Mouse (Mus musculus) left cerebral cortex, postnatal 14 days (tissue): Measurements from ENCODE around the gene Gm28845. TPM values are rescaled to one million over a fixed set of nuclear protein-coding genes. Genes with fewer than 3 reads are reported as not detected.

ENCODE experiments used
- DNase-seq, 2 experiments: peaks; one replicate each; pipeline ENCODE4 v3.0.0; 2021 to 2022; ENCODE audit warnings: low spot score in 2 of 2, mixed read lengths in 1 of 2
- intact Hi-C: fragments of 180-260 bp; cut with DNase I; formaldehyde crosslinking; loops from one replicate; pipeline ENCODE4 v1.15.1; 2025
- long read RNA-seq, 2 experiments: library from polyadenylated mRNA; stranded (forward); transcript quantifications; one replicate each; pipeline ENCODE4 v2.0.0; 2021
- total RNA-seq, 2 experiments: library from RNA; stranded (reverse); gene quantifications; 2 replicates each; pipeline ENCODE4 v1.2.3; 2021

The Gm28845 gene
- total RNA-seq = not detected
- long read RNA-seq, experiment 1, partial matches to known transcripts = 0 of 1 reads
- long read RNA-seq, experiment 1, other reads (novel, unspliced or antisense) = 1 of 1 reads
- long read RNA-seq, experiment 2, partial matches to known transcripts = 0 of 1 reads
- long read RNA-seq, experiment 2, other reads (novel, unspliced or antisense) = 1 of 1 reads

- no peak for DNase-seq
- intact Hi-C loops = no loop called here
These were observed at the start of gene Gm28845 for GRCm38 (mm10) chr1:65119438-65119837. Gene Gm28845, minus strand, starts transcription at chr1:65119558.

GRCm38 (mm10) chr1:65167496-65167895 lies 48.1 kb upstream of the Gm28845 start:
- DNase-seq = no peak
- intact Hi-C loops = no loop called here

GRCm38 (mm10) chr1:65162210-65162609 lies 42.9 kb upstream of the Gm28845 start:
- intact Hi-C loops = loop anchor here (5.0 kb wide), 1 partner anchor 50 kb away; no protein-coding TSS in a partner anchor
- DNase-seq = peak; percentile 31 to 33

- DNase-seq = no peak
- intact Hi-C loops = no loop called here
These were observed 36.8 kb upstream of the Gm28845 start for GRCm38 (mm10) chr1:65156111-65156510.

- intact Hi-C loops = no loop called here
- no peak for DNase-seq
These were observed 35.5 kb upstream of the Gm28845 start for GRCm38 (mm10) chr1:65154814-65155213.

- DNase-seq = no peak
- intact Hi-C loops = no loop called here
These were observed 28.6 kb upstream of the Gm28845 start for GRCm38 (mm10) chr1:65147971-65148370.

- intact Hi-C loops = no loop called here
- DNase-seq = no peak
These were observed 28.0 kb upstream of the Gm28845 start for GRCm38 (mm10) chr1:65147326-65147725.

GRCm38 (mm10) chr1:65146601-65147000 lies 27.2 kb upstream of the Gm28845 start:
- no peak for DNase-seq
- intact Hi-C loops = no loop called here

GRCm38 (mm10) chr1:65144783-65145182 lies 25.4 kb upstream of the Gm28845 start:
- intact Hi-C loops = no loop called here
- DNase-seq = no peak

GRCm38 (mm10) chr1:65137560-65137959 lies 18.2 kb upstream of the Gm28845 start:
- intact Hi-C loops = no loop called here
- DNase-seq = no peak

- no peak for DNase-seq
- intact Hi-C loops = no loop called here
These were observed 13.5 kb upstream of the Gm28845 start for GRCm38 (mm10) chr1:65132833-65133232.

- intact Hi-C loops = no loop called here
- no peak for DNase-seq
These were observed 12.3 kb upstream of the Gm28845 start for GRCm38 (mm10) chr1:65131671-65132070.

GRCm38 (mm10) chr1:65130226-65130625 lies 10.9 kb upstream of the Gm28845 start:
- no peak for DNase-seq
- intact Hi-C loops = no loop called here

GRCm38 (mm10) chr1:65129634-65130180 lies 10.3 kb upstream of the Gm28845 start:
- DNase-seq = peak; percentile 12 to 42
- intact Hi-C loops = no loop called here

- intact Hi-C loops = no loop called here
- DNase-seq = peak; percentile 32 to 35
These were observed 3.4 kb upstream of the Gm28845 start, which contains the start of gene D630023F18Rik for GRCm38 (mm10) chr1:65122574-65123372. Gene D630023F18Rik, minus strand, starts transcription at chr1:65123214.

GRCm38 (mm10) chr1:65118150-65118913 lies 1.0 kb downstream of the Gm28845 start:
- intact Hi-C loops = no loop called here
- DNase-seq = no peak

- no peak for DNase-seq
- intact Hi-C loops = loop anchor here (5.0 kb wide), 1 partner anchor 49 kb away; no protein-coding TSS in a partner anchor
These were observed 5.7 kb downstream of the Gm28845 start for GRCm38 (mm10) chr1:65113536-65114172.

GRCm38 (mm10) chr1:65112807-65113196 lies 6.6 kb downstream of the Gm28845 start:
- intact Hi-C loops = loop anchor here (1.0 to 5.0 kb wide), 2 partner anchors 49 to 64 kb away; no protein-coding TSS in a partner anchor
- DNase-seq = no peak
